Comparison of ENCODE assay signal across 17 mouse cellular contexts in genomic region chr1:113383717-113384116, GRCm38 (mm10).
"Had no signal": no experiment of that assay in that cellular context is flagged by ENCODE, and none has a peak within 500 bp of the region (broad histone marks: within the 10 kb centered on the region; RNA-seq: fewer than 3 reads in every experiment).

No protein-coding gene starts in this region.

- H3K36me3 ChIP-seq: lung, embryonic 15.5 days; midbrain, embryonic 13.5 days; midbrain, embryonic 15.5 days; neural tube, embryonic 12.5 days; stomach, embryonic 15.5 days had no signal

- DNase-seq: lung, adult 2 months; lung, postnatal 14 days; lung, postnatal 36 days; right cerebral cortex, postnatal 14 days; thymus, adult 2 months; thymus, postnatal 25 days; thymus, postnatal 4 days had no signal

- H3K27me3 ChIP-seq: lung, embryonic 15.5 days; megakaryocyte, embryonic 14.5 days; midbrain, embryonic 13.5 days; midbrain, embryonic 15.5 days; neural tube, embryonic 12.5 days; stomach, embryonic 15.5 days had no signal

- H3K27ac ChIP-seq: lung, embryonic 15.5 days; macrophage; midbrain, embryonic 13.5 days; midbrain, embryonic 15.5 days; neural tube, embryonic 12.5 days; stomach, embryonic 15.5 days; stomach, postnatal 0 days had no signal

- H3K4me1 ChIP-seq: lung, embryonic 15.5 days; megakaryocyte, embryonic 14.5 days; midbrain, embryonic 15.5 days; neural tube, embryonic 12.5 days; stomach, embryonic 15.5 days had no signal

- H3K4me2 ChIP-seq: lung, embryonic 15.5 days; midbrain, embryonic 11.5 days; midbrain, embryonic 13.5 days; midbrain, embryonic 15.5 days; neural tube, embryonic 12.5 days; stomach, embryonic 15.5 days had no signal

- ATAC-seq: lung, postnatal 0 days; midbrain, embryonic 13.5 days; midbrain, embryonic 15.5 days had no signal

- H3K9me3 ChIP-seq: lung, embryonic 15.5 days; megakaryocyte, embryonic 14.5 days; midbrain, embryonic 13.5 days; midbrain, embryonic 15.5 days; neural tube, embryonic 12.5 days; stomach, embryonic 15.5 days had no signal

- H3K9ac ChIP-seq: lung, embryonic 15.5 days; midbrain, embryonic 13.5 days; midbrain, embryonic 15.5 days; neural tube, embryonic 12.5 days; stomach, embryonic 15.5 days had no signal

- H3K4me3 ChIP-seq: lung, embryonic 15.5 days; megakaryocyte, embryonic 14.5 days; midbrain, embryonic 13.5 days; midbrain, embryonic 15.5 days; neural tube, embryonic 12.5 days; stomach, embryonic 15.5 days had no signal
